Mouse (Mus musculus) heart, adult 2 months (tissue): ENCODE measurements around the gene Padi1. TPM values are rescaled to one million over a fixed set of nuclear protein-coding genes. Genes with fewer than 3 reads are reported as not detected.

ENCODE experiments used
- DNase-seq, 2 experiments: peaks; one replicate each; pipeline ENCODE4 v3.0.0; 2021
- H3K27ac ChIP-seq: fragments of 200-600 bp; 2 replicates; pipeline ENCODE4 v1.8.1; 2022
- H3K27me3 ChIP-seq: fragments of 200-500 bp; 2 replicates; pipeline ENCODE4 v1.6.1; 2012; ENCODE audit warnings: mild to moderate bottlenecking, low read length, inconsistent platforms, mixed read lengths; ENCODE audit not compliant: control insufficient read depth, insufficient read depth
- H3K36me3 ChIP-seq: fragments of 200-500 bp; 2 replicates; pipeline ENCODE4 v1.6.1; 2012; ENCODE audit warnings: low read length, inconsistent platforms; ENCODE audit not compliant: control insufficient read depth, insufficient read depth
- H3K4me1 ChIP-seq: fragments of 200-500 bp; 2 replicates; pipeline ENCODE4 v1.6.1; 2011; ENCODE audit warnings: low read length; ENCODE audit not compliant: control insufficient read depth, insufficient read depth
- H3K4me3 ChIP-seq: fragments of 200-600 bp; 2 replicates; pipeline ENCODE4 v1.8.1; 2022
- H3K79me2 ChIP-seq: fragments of 200-500 bp; replicated peaks from 2 replicates; pipeline ENCODE4 v1.6.1; 2012; ENCODE audit warnings: mild to moderate bottlenecking, inconsistent platforms, low read length, moderate library complexity, mixed read lengths; ENCODE audit not compliant: control insufficient read depth, insufficient read depth
- H3K9ac ChIP-seq: fragments of 200-500 bp; 2 replicates; pipeline ENCODE4 v1.6.1; 2012; ENCODE audit warnings: low read depth, mild to moderate bottlenecking, control low read depth, inconsistent platforms, low read length, mixed read lengths
- CTCF ChIP-seq: fragments of 200-600 bp; IDR thresholded peaks from 2 replicates; pipeline ENCODE4 v1.8.1; 2022; ENCODE audit warnings: antibody characterized with exemption, mild to moderate bottlenecking, moderate library complexity
- EP300 ChIP-seq: fragments of 200-500 bp; IDR thresholded peaks from 2 replicates; pipeline ENCODE4 v1.6.1; 2011; ENCODE audit warnings: low read depth, low read length, control low read depth; ENCODE audit not compliant: insufficient read depth
- POLR2A ChIP-seq: fragments of 200-500 bp; IDR thresholded peaks from 2 replicates; pipeline ENCODE4 v1.6.1; 2011; ENCODE audit warnings: mild to moderate bottlenecking, low read depth, low read length, control low read depth; ENCODE audit not compliant: insufficient read depth
- WGBS: fragments of 180-500 bp; shearing (Covaris S2); methylation state at CpG from one replicate; pipeline ENCODE4 v1.1.7; 2018; 5-methylcytosine and 5-hydroxymethylcytosine counted together
- intact Hi-C: fragments of 180-260 bp; cut with DNase I; formaldehyde crosslinking; loops from one replicate; pipeline ENCODE4 v1.15.1; 2025
- polyA plus RNA-seq: library from polyadenylated mRNA; depleted of rRNA; stranded (reverse); fragments of >200 nt; gene quantifications from 2 replicates; pipeline ENCODE4 v1.2.3, GENCODE M21; 2012
- total RNA-seq, 2 experiments: library from RNA; stranded (reverse); gene quantifications; 2 replicates each; pipeline ENCODE4 v1.2.3; 2021

Padi1 gene
- total and polyA plus RNA-seq, 3 experiments, result 0.47 TPM; not detected in 2

DNA sequence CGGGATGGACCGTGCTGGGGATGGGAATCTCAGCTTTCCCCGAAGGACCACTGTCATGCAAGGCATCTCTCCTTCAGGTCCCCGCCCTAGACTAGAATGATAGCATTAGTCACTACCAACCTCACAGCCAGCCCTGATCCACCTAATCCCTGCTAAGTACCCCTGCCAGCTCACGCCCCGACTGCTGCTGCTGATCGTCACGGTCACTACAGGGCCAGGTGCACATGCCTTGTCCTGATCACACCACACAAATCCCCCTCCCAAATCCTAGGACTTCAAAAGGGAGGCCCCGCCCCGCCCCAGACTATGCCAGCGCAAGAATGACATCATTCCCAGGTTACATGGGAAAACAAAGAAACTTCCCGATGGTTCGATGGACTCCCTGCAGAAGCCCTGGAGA lies 36.2 kb upstream of the Padi1 start:
- H3K4me1 ChIP-seq, result no peaks in the 10 kb centered on the region
- no peak for DNase-seq
- no peak overlapping the region for H3K27ac ChIP-seq
- WGBS, result 92% methylated on average over 13 of the region's 13 CpGs
- no peak overlapping the region for H3K9ac ChIP-seq
- H3K27me3 ChIP-seq, result no peaks in the 10 kb centered on the region; the same call in 1 of the 2 replicates
- no peaks in the 10 kb centered on the region for H3K36me3 ChIP-seq
- no peak overlapping the region for H3K4me3 ChIP-seq
- intact Hi-C loops, result no loop called here
- no peak for TF ChIP-seq CTCF
- no peak for TF ChIP-seq EP300
- TF ChIP-seq POLR2A, result no peak
- H3K79me2 ChIP-seq, result no peaks in the 10 kb centered on the region

DNA sequence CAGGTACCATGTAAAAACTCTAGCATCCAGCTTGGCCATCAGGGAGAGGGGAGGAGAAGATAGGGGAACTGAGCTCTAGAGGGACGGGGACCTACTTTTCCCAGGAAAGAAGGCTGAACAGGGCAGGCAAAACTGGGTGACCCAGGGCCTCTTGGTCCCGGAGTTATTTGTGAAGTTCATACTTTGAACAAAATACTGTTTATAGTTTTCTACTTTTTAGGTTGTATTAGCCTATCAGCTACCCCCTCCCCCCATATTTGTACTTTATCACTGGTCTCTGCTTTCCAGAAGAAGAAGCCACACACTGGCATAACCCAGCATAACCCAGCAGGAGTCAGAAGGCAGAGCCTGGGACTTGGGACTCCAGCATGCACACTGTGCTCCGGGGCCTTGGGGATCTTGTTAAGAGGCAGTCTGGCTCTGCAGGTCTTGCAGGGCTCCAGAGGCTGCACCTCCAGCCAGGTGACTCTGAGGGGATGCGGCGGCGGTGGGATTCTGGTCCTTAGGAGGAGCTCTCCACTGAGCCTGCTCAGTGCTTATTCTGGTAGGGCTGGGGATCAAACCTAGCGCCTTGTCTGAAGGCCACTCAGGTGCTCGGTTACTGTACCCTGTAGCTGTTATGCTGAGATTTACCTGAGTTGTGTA lies 35.6 kb upstream of the Padi1 start:
- H3K4me3 ChIP-seq, result no peak overlapping the region
- no peak for TF ChIP-seq EP300
- no peak for TF ChIP-seq CTCF
- TF ChIP-seq POLR2A, result no peak
- 90% methylated on average over 8 of the region's 8 CpGs for WGBS
- no peaks in the 10 kb centered on the region; the same call in 1 of the 2 replicates for H3K27me3 ChIP-seq
- no peaks in the 10 kb centered on the region for H3K36me3 ChIP-seq
- intact Hi-C loops, result no loop called here
- no peaks in the 10 kb centered on the region for H3K79me2 ChIP-seq
- no peaks in the 10 kb centered on the region for H3K4me1 ChIP-seq
- H3K27ac ChIP-seq, result no peak overlapping the region
- no peak overlapping the region for H3K9ac ChIP-seq
- no peak for DNase-seq

DNA sequence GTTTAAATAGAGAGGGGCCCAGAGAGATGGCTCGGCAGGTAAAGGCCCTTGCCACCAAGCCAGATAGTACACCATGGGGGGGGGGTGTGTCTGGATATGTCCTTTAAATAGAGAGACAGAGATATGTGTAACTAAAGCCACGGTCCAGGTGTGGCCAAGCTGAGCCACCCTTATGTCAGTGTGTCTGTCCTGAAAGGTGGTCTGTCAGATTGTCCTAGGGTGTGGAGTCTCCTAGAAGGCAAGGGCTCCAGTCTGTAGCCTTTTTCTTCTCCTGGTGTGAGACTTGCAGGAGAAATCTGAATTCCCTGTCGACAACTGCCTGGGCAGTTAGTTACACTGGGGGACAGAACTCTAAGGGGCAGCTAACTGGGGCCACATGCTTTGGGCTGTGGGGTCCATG lies 34.6 kb upstream of the Padi1 start:
- H3K27ac ChIP-seq, result no peak overlapping the region
- intact Hi-C loops, result no loop called here
- TF ChIP-seq POLR2A, result no peak
- TF ChIP-seq EP300, result no peak
- TF ChIP-seq CTCF, result no peak
- no peak overlapping the region for H3K4me3 ChIP-seq
- WGBS, result 86% methylated on average over 3 of the region's 3 CpGs
- H3K79me2 ChIP-seq, result no peaks in the 10 kb centered on the region
- no peaks in the 10 kb centered on the region for H3K4me1 ChIP-seq
- no peaks in the 10 kb centered on the region; the same call in 1 of the 2 replicates for H3K27me3 ChIP-seq
- no peak overlapping the region for H3K9ac ChIP-seq
- DNase-seq, result no peak
- H3K36me3 ChIP-seq, result no peaks in the 10 kb centered on the region

DNA sequence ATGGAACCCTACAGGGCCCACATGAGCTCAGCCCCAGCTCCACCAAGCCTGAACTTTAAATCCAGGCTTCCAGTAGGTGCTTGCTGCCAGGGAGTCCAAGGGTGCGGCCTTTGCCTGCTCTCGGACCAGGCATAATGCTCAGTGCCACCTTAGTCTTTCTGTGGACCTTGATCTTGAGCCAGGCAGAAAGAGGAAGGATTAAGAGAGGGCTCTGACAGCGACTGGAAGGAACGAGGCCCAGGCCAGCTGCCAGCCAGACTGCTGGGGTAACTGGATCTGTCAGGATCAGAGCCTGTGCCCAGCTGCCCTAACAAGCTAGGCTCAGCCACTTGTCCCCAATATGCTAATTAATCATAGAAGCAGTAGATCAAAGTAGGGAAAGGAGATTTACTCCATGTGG lies 34.2 kb upstream of the Padi1 start:
- Histone ChIP-seq H3K27me3 (no peaks in the 10 kb centered on the region; the same call in 1 of the 2 replicates), H3K9ac (no peak overlapping the region), H3K79me2 (no peaks in the 10 kb centered on the region), H3K4me3 (no peak overlapping the region), H3K36me3 (no peaks in the 10 kb centered on the region), H3K27ac (no peak overlapping the region), H3K4me1 (no peaks in the 10 kb centered on the region)
- WGBS, result 66% methylated on average over 4 of the region's 4 CpGs
- TF ChIP-seq EP300, result no peak
- no peak for TF ChIP-seq POLR2A
- TF ChIP-seq CTCF, result no peak
- intact Hi-C loops, result no loop called here
- no peak for DNase-seq

DNA sequence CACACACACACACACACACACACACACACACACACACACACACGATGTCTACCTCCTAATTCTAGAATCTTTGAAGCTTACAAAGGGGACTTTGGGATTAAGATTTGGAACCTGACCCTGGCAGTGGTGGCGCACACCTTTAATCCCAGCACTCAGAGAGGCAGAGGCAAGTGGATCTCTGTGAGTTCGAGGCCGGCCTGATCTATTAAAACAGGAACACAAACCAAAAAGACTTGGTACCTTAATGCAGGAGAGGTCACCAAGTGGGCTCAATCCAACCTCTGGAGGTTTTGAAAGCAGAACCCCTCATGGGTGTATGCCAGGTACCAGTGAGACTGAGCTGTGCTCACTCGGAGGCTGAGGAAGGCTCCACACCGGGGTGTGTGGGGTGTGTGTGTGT lies 33.5 kb upstream of the Padi1 start:
- no peak overlapping the region for H3K4me3 ChIP-seq
- no peaks in the 10 kb centered on the region; the same call in 1 of the 2 replicates for H3K27me3 ChIP-seq
- no peak overlapping the region for H3K9ac ChIP-seq
- no peak for DNase-seq
- H3K27ac ChIP-seq, result no peak overlapping the region
- no peaks in the 10 kb centered on the region for H3K79me2 ChIP-seq
- no peaks in the 10 kb centered on the region for H3K4me1 ChIP-seq
- TF ChIP-seq POLR2A (no peak), CTCF (no peak), EP300 (no peak)
- H3K36me3 ChIP-seq, result no peaks in the 10 kb centered on the region
- 89% methylated on average over 6 of the region's 6 CpGs for WGBS
- intact Hi-C loops, result no loop called here

DNA sequence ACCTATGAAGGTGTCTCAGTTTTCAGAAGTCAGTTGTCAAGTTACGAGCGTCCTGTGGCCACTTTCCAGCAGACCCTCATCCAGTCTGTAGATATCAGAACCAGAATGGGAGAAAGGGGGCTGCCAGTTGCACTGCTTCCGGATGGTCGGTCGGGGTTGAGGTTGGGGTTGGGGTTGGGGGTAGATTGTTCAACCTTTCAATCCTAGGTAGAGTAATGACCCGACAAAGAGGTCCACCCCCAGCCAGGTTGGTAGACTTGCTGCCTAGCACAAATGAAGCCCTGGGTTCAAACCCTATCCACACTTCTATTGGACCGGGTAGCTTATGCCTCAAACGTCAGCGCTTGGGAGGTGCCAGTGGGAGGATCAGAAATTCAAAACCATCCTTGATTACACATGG lies 33.1 kb upstream of the Padi1 start:
- H3K27me3 ChIP-seq, result no peaks in the 10 kb centered on the region; the same call in 1 of the 2 replicates
- no peak overlapping the region for H3K9ac ChIP-seq
- no peaks in the 10 kb centered on the region for H3K79me2 ChIP-seq
- H3K4me1 ChIP-seq, result no peaks in the 10 kb centered on the region
- no peak for DNase-seq
- intact Hi-C loops, result no loop called here
- 89% methylated on average over 9 of the region's 9 CpGs for WGBS
- no peak overlapping the region for H3K4me3 ChIP-seq
- H3K27ac ChIP-seq, result no peak overlapping the region
- no peak for TF ChIP-seq POLR2A
- no peak for TF ChIP-seq CTCF
- no peak for TF ChIP-seq EP300
- H3K36me3 ChIP-seq, result no peaks in the 10 kb centered on the region

DNA sequence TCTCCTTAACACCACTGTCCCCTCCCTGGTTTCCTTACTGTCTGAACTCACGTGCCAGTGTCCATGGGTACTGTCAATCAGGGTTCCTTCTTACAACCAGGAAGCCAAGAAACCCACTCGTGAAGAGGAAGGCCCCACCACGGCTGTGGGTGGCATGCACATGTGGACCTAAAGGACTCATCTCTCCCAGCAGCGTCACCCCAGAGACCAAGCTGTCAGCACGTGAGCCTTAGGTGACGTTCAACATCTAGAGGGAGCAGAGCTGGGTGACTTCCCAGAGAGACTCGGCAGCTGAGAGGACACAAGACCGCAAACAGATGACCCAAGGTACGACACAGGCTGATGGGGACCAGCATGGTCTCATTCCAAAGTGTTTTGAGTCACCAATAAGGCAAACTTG lies 31.9 kb upstream of the Padi1 start:
- Histone ChIP-seq H3K9ac (no peak overlapping the region), H3K36me3 (no peaks in the 10 kb centered on the region), H3K27ac (no peak overlapping the region), H3K4me3 (no peak overlapping the region), H3K79me2 (no peaks in the 10 kb centered on the region), H3K4me1 (no peaks in the 10 kb centered on the region), H3K27me3 (no peaks in the 10 kb centered on the region; the same call in 1 of the 2 replicates)
- DNase-seq, result no peak
- WGBS, result 52% methylated on average over 9 of the region's 9 CpGs
- no peak for TF ChIP-seq CTCF
- no peak for TF ChIP-seq POLR2A
- intact Hi-C loops, result no loop called here
